Mouse (Mus musculus) heart, adult 2 months (tissue): ENCODE data around the gene Zdhhc9. TPM values are rescaled to one million over a fixed set of nuclear protein-coding genes. Genes with fewer than 3 reads are reported as not detected.

Source experiments
- DNase-seq, 2 experiments: peaks; one replicate each; pipeline ENCODE4 v3.0.0; 2021
- H3K27ac ChIP-seq: fragments of 200-600 bp; 2 replicates; pipeline ENCODE4 v1.8.1; 2022
- H3K27me3 ChIP-seq: fragments of 200-500 bp; 2 replicates; pipeline ENCODE4 v1.6.1; 2012; ENCODE audit warnings: mild to moderate bottlenecking, low read length, inconsistent platforms, mixed read lengths; ENCODE audit not compliant: control insufficient read depth, insufficient read depth
- H3K36me3 ChIP-seq: fragments of 200-500 bp; 2 replicates; pipeline ENCODE4 v1.6.1; 2012; ENCODE audit warnings: low read length, inconsistent platforms; ENCODE audit not compliant: control insufficient read depth, insufficient read depth
- H3K4me1 ChIP-seq: fragments of 200-500 bp; 2 replicates; pipeline ENCODE4 v1.6.1; 2011; ENCODE audit warnings: low read length; ENCODE audit not compliant: control insufficient read depth, insufficient read depth
- H3K4me3 ChIP-seq: fragments of 200-600 bp; 2 replicates; pipeline ENCODE4 v1.8.1; 2022
- H3K79me2 ChIP-seq: fragments of 200-500 bp; replicated peaks from 2 replicates; pipeline ENCODE4 v1.6.1; 2012; ENCODE audit warnings: mild to moderate bottlenecking, inconsistent platforms, low read length, moderate library complexity, mixed read lengths; ENCODE audit not compliant: control insufficient read depth, insufficient read depth
- H3K9ac ChIP-seq: fragments of 200-500 bp; 2 replicates; pipeline ENCODE4 v1.6.1; 2012; ENCODE audit warnings: low read depth, mild to moderate bottlenecking, control low read depth, inconsistent platforms, low read length, mixed read lengths
- CTCF ChIP-seq: fragments of 200-600 bp; IDR thresholded peaks from 2 replicates; pipeline ENCODE4 v1.8.1; 2022; ENCODE audit warnings: antibody characterized with exemption, mild to moderate bottlenecking, moderate library complexity
- EP300 ChIP-seq: fragments of 200-500 bp; IDR thresholded peaks from 2 replicates; pipeline ENCODE4 v1.6.1; 2011; ENCODE audit warnings: low read depth, low read length, control low read depth; ENCODE audit not compliant: insufficient read depth
- POLR2A ChIP-seq: fragments of 200-500 bp; IDR thresholded peaks from 2 replicates; pipeline ENCODE4 v1.6.1; 2011; ENCODE audit warnings: mild to moderate bottlenecking, low read depth, low read length, control low read depth; ENCODE audit not compliant: insufficient read depth
- WGBS: fragments of 180-500 bp; shearing (Covaris S2); methylation state at CpG from one replicate; pipeline ENCODE4 v1.1.7; 2018; 5-methylcytosine and 5-hydroxymethylcytosine counted together
- intact Hi-C: fragments of 180-260 bp; cut with DNase I; formaldehyde crosslinking; loops from one replicate; pipeline ENCODE4 v1.15.1; 2025
- long read RNA-seq: library from polyadenylated mRNA; stranded (forward); transcript quantifications from one replicate; pipeline ENCODE4 v2.0.0, GENCODE M21; 2021
- polyA plus RNA-seq: library from polyadenylated mRNA; depleted of rRNA; stranded (reverse); fragments of >200 nt; gene quantifications from 2 replicates; pipeline ENCODE4 v1.2.3, GENCODE M21; 2012; rRNA removed
- total RNA-seq, 2 experiments: library from RNA; stranded (reverse); gene quantifications; 2 replicates each; pipeline ENCODE4 v1.2.3; 2021

Gene Zdhhc9
- total RNA-seq, result 10 to 100 TPM; 31.2 to 32.5 TPM
- polyA plus RNA-seq, result 25.6 and 36.4 TPM in 2 replicates
- long read RNA-seq, transcript Zdhhc9-201 (10 exons, 2,982 nt), result major isoform, 7 of 12 reads
- long read RNA-seq, partial matches to known transcripts, result 1 of 12 reads
- long read RNA-seq, other reads (novel, unspliced or antisense), result 4 of 12 reads

DNA sequence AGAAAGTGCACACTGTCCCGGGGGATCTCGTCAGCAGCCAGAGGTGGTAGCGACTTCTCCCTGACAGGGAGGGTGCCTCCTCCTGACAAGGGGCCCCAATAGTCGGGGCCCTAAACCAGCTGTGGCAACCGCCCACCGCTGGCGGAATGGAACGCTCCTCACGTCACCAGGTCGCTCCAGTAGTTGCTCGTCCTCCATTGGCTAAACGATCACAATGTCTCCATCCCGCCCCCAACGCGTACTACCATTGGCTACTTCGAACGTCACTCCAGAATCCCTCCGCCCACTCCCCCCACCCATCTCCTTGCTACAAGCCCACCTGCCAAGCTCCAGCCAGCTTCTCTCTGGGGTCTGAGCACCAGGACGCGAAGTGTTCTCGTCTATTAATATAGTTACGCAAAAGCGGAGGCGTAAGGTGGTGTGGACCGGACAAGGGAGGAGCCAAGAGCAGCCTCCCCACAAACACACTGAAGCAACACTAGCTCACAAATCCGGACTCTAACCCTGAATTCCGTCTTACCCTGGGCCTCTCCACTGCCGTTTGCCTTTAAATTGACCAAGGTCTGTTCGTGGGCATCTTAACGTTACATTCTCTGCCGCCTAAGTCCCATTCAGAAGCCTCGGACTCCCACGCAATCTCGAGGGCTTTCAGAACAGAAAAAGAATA, at the start of gene Zdhhc9:
Gene Zdhhc9 (minus strand): TSS at position 360 of the 667 bp plus-strand sequence.
- peak within 1 kb of the TSS; percentile 94 for H3K9ac ChIP-seq
- intact Hi-C loops, result loop anchor here (5.0 kb wide), 3 partner anchors 49 to 134 kb away; partner anchors contain the start of genes Bcorl1 and Utp14a
- peak within 1 kb of the TSS; percentile 57 for H3K27ac ChIP-seq
- TF ChIP-seq EP300, result no peak
- TF ChIP-seq POLR2A, result peak; percentile 65
- 18% methylated on average over 34 of the region's 34 CpGs for WGBS
- peak within 1 kb of the TSS; percentile 54 for H3K4me3 ChIP-seq
- no peaks in the 10 kb centered on the region for H3K4me1 ChIP-seq
- no peaks in the 10 kb centered on the region for H3K36me3 ChIP-seq
- H3K79me2 ChIP-seq, result no peaks in the 10 kb centered on the region
- H3K27me3 ChIP-seq, result no peaks in the 10 kb centered on the region
- DNase-seq, result peak; percentile 88 to 89

DNA sequence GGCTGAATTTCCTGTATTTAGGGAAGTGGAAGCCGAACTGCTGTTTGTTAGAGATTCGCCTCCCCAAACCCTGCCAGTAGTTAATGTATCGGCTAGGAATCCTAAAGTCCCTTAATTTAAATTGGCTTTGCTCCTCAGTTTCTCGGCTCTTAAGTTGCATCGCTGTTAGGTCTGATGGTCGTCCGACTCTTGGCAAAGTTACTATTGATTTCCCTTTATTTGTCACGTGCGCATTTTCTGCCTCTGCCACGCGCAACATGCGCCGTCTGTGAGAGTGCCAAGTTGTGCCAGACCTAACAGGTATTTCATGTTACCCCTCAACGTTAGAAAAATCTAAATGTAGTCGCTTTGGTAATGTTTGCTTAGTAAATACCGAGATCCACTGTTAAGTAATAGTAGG, 48.3 kb upstream of the Zdhhc9 start:
- Histone ChIP-seq H3K9ac (peak overlapping the region; percentile 61), H3K36me3 (no peaks in the 10 kb centered on the region), H3K4me3 (peak overlapping the region; percentile 55), H3K4me1 (no peaks in the 10 kb centered on the region; the same call in 1 of the 2 replicates), H3K27ac (peak overlapping the region; percentile 83), H3K79me2 (no peaks in the 10 kb centered on the region), H3K27me3 (no peaks in the 10 kb centered on the region)
- WGBS, result 14% methylated on average over 16 of the region's 16 CpGs
- DNase-seq, result peak in 1 of 2 experiments; percentile 21
- intact Hi-C loops, result loop anchor here (2.0 to 5.0 kb wide), 3 partner anchors 30 to 265 kb away; partner anchors contain the start of gene Zdhhc9
- TF ChIP-seq POLR2A (no peak), CTCF (no peak), EP300 (no peak)

DNA sequence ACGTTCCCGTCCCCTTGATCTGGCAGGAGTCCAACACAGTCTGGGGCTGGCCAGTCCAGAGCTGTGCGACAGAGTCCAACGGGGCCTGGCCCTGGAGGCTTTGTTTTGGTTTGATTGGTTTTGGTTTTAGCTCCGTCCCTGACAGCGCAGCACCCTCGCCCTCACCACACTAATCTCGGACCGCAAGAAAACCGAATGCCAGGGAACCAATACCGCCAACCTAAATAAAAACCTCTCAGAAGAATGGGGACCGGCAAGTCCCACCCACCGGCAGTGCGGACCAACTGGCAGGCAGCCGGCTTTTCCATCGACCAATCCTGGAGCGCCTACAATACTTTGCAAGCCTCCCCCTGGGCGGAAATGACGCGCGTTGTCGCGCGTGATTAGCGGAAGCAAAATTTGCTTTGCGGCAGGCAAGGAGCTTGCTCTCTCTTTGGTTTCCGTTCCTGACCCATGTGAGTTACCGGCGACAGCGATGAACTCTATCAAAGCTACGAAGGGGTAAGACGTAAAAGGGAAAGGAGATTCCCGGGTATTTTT, 47.9 kb upstream of the Zdhhc9 start, which contains the start of gene Utp14a:
Gene Utp14a (plus strand): TSS at position 395 of the 540 bp plus-strand sequence.
- H3K4me1 ChIP-seq, result no peaks in the 10 kb centered on the region; the same call in 1 of the 2 replicates
- no peaks in the 10 kb centered on the region for H3K79me2 ChIP-seq
- DNase-seq, result peak; percentile 95 to 97
- H3K27me3 ChIP-seq, result no peaks in the 10 kb centered on the region
- 11% methylated on average over 33 of the region's 33 CpGs for WGBS
- intact Hi-C loops, result loop anchor here (2.0 to 5.0 kb wide), 3 partner anchors 30 to 264 kb away; partner anchors contain the start of gene Zdhhc9
- peak within 1 kb of the TSS; percentile 83 for H3K27ac ChIP-seq
- H3K36me3 ChIP-seq, result no peaks in the 10 kb centered on the region
- peak within 1 kb of the TSS; percentile 65 for H3K9ac ChIP-seq
- TF ChIP-seq CTCF (no peak), EP300 (no peak), POLR2A (peak; percentile 72)
- peak within 1 kb of the TSS; percentile 55 for H3K4me3 ChIP-seq

DNA sequence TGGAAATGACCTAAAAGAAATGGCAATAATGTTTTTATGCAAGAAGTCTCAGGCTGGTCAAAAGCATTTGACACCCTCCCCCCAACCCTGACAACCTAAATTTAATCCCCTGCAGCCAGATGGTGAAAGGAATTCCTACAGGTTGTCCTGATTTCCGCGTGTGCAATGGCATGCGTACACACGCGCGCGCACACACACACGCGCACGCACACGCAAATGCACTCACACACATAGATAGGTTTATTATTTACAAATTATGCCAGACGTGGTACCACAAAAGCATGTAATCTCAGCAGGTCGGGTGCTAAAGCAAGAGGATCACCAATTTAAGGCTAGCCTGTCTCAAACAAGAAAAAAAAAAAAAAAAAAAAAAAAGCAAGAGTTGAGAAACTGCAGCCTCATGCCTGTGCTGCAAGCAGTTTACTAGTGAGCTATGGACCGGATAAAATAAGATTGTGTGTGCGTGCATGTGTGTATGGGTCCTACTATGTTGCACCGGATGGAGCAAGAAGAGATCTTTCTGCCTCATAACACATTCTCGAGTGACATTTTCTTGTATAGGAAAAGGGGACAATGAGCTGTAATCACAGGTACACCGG, 47.3 kb upstream of the Zdhhc9 start:
- Histone ChIP-seq H3K4me3 (peak overlapping the region; percentile 55), H3K27me3 (no peaks in the 10 kb centered on the region), H3K79me2 (no peaks in the 10 kb centered on the region), H3K9ac (peak overlapping the region; percentile 65; the same call in 1 of the 2 replicates), H3K36me3 (no peaks in the 10 kb centered on the region), H3K27ac (peak overlapping the region; percentile 83), H3K4me1 (no peaks in the 10 kb centered on the region; the same call in 1 of the 2 replicates)
- peak in 1 of 2 experiments; percentile 5 for DNase-seq
- TF ChIP-seq CTCF, result no peak
- no peak for TF ChIP-seq EP300
- TF ChIP-seq POLR2A, result no peak
- intact Hi-C loops, result loop anchor here (2.0 to 5.0 kb wide), 3 partner anchors 31 to 264 kb away; partner anchors contain the start of gene Zdhhc9
- 22% methylated on average over 18 of the region's 18 CpGs for WGBS

DNA sequence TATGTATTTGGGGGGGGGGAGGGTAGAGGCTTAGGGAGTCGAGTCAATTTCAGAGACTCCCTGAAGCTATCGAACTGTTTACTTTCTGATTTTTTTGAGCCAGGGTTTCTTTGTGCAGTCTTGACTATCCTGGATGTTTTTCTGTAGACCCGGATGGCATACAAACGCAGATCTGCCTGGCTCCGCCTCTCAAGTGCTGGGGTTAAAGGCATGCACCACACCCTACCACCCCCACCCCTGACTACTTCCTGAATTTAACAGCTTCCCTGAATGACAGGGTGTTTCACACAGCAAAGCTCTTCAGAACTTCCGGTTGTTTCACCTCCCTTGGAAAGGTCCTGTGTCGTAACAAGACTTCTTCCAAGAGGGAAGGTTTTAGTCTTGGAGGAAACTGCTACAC, 25.7 kb upstream of the Zdhhc9 start:
- no peak for TF ChIP-seq CTCF
- no peak for TF ChIP-seq POLR2A
- no peak for TF ChIP-seq EP300
- WGBS, result 33% methylated on average over 7 of the region's 7 CpGs
- H3K4me3 ChIP-seq, result no peak overlapping the region
- DNase-seq, result peak; percentile 26 to 34
- H3K9ac ChIP-seq, result no peak overlapping the region
- intact Hi-C loops, result no loop called here
- H3K27ac ChIP-seq, result 0 out of 2 replicates have a peak overlapping the region, but pooled peaks have one; percentile 16
- no peaks in the 10 kb centered on the region for H3K36me3 ChIP-seq
- no peaks in the 10 kb centered on the region for H3K79me2 ChIP-seq
- H3K4me1 ChIP-seq, result no peaks in the 10 kb centered on the region
- H3K27me3 ChIP-seq, result no peaks in the 10 kb centered on the region
